Mouse (Mus musculus): ENCODE results near the gene Clic1.
A peak's percentile ranks its signal among the peaks of the same experiment; 100 is the strongest.
"Not testable (repeated sequence)": the region's sequence is repeated elsewhere in the genome, so short reads cannot be mapped to it uniquely, and the experiment has no call there.

Gene Clic1

GRCm38 (mm10) chr17:35049561-35050016 lies at the start of gene Clic1:
TSS of gene Clic1 (plus strand) at chr17:35049966.
- DNase-seq (ENCODE audit: low spot score in 2 of 2): no peak

GRCm38 (mm10) chr17:35000717-35001451 lies 48.9 kb upstream of the Clic1 start, which contains the start of gene Vars:
TSS of gene Vars (plus strand) at chr17:35000987.
- peak; percentile 70 to 74 for DNase-seq (ENCODE audit: low spot score in 2 of 2)

- no peak for DNase-seq (ENCODE audit: low spot score in 2 of 2)
These were observed 48.2 kb upstream of the Clic1 start for GRCm38 (mm10) chr17:35001452-35002152.

GRCm38 (mm10) chr17:35002153-35002865 lies 47.5 kb upstream of the Clic1 start:
- no peak for DNase-seq (ENCODE audit: low spot score in 2 of 2)

GRCm38 (mm10) chr17:35003022-35003838 lies 46.5 kb upstream of the Clic1 start:
- no peak for DNase-seq (ENCODE audit: low spot score in 2 of 2)

- no peak for DNase-seq (ENCODE audit: low spot score in 2 of 2)
These were observed 45.6 kb upstream of the Clic1 start for GRCm38 (mm10) chr17:35004075-35004717.

GRCm38 (mm10) chr17:35005158-35005557 lies 44.6 kb upstream of the Clic1 start:
- no peak for DNase-seq (ENCODE audit: low spot score in 2 of 2)

GRCm38 (mm10) chr17:35005902-35006301 lies 43.9 kb upstream of the Clic1 start:
- DNase-seq (ENCODE audit: low spot score in 2 of 2): not testable (repeated sequence)

- DNase-seq (ENCODE audit: low spot score in 2 of 2): no peak
These were observed 42.3 kb upstream of the Clic1 start for GRCm38 (mm10) chr17:35007387-35007991.

GRCm38 (mm10) chr17:35009586-35009985 lies 40.2 kb upstream of the Clic1 start:
- DNase-seq (ENCODE audit: low spot score in 2 of 2): no peak

- no peak for DNase-seq (ENCODE audit: low spot score in 2 of 2)
These were observed 38.3 kb upstream of the Clic1 start for GRCm38 (mm10) chr17:35011440-35011839.

GRCm38 (mm10) chr17:35012430-35012829 lies 37.3 kb upstream of the Clic1 start:
- no peak for DNase-seq (ENCODE audit: low spot score in 2 of 2)

GRCm38 (mm10) chr17:35013221-35013620 lies 36.5 kb upstream of the Clic1 start:
- no peak for DNase-seq (ENCODE audit: low spot score in 2 of 2)

GRCm38 (mm10) chr17:35015296-35015695 lies 34.5 kb upstream of the Clic1 start:
- no peak for DNase-seq (ENCODE audit: low spot score in 2 of 2)

- DNase-seq (ENCODE audit: low spot score in 2 of 2): no peak
These were observed 33.4 kb upstream of the Clic1 start, which contains the start of gene Vwa7 for GRCm38 (mm10) chr17:35016376-35016775. TSS of gene Vwa7 (plus strand) at chr17:35016579.

GRCm38 (mm10) chr17:35016791-35017705 lies 32.7 kb upstream of the Clic1 start:
- no peak for DNase-seq (ENCODE audit: low spot score in 2 of 2)

GRCm38 (mm10) chr17:35017706-35018030 lies 32.1 kb upstream of the Clic1 start:
- no peak for DNase-seq (ENCODE audit: low spot score in 2 of 2)

GRCm38 (mm10) chr17:35018171-35018570 lies 31.6 kb upstream of the Clic1 start:
- no peak for DNase-seq (ENCODE audit: low spot score in 2 of 2)

- no peak for DNase-seq (ENCODE audit: low spot score in 2 of 2)
These were observed 29.9 kb upstream of the Clic1 start for GRCm38 (mm10) chr17:35019894-35020293.

GRCm38 (mm10) chr17:35020551-35020950 lies 29.2 kb upstream of the Clic1 start:
- DNase-seq (ENCODE audit: low spot score in 2 of 2): no peak
